Mouse (Mus musculus) kidney, embryonic 16.5 days (tissue): Measurements from ENCODE around the gene Arhgef40. TPM values are rescaled to one million over a fixed set of nuclear protein-coding genes. Genes with fewer than 3 reads are reported as not detected.

Experiments
- ATAC-seq: fragments of 200-750 bp; cut with Nextera tagmentation; 2 replicates; pipeline ENCODE4 v1.8.0; 2017; ENCODE audit warnings: moderate TSS enrichment; ENCODE audit not compliant: low FRiP score, low TSS enrichment
- H3K27ac ChIP-seq: fragments of 300-500 bp; sonication (generic); 2 replicates; pipeline ENCODE4 v1.5.1; 2014; ENCODE audit warnings: low read length
- H3K27me3 ChIP-seq: fragments of 300-500 bp; sonication (generic); 2 replicates; pipeline ENCODE4 v1.6.1; 2014; ENCODE audit warnings: low read length, control low read depth, mixed read lengths; ENCODE audit not compliant: insufficient read depth
- H3K36me3 ChIP-seq: fragments of 300-500 bp; sonication (generic); 2 replicates; pipeline ENCODE4 v1.6.1; 2014; ENCODE audit warnings: low read length, control low read depth, mixed read lengths; ENCODE audit not compliant: insufficient read depth
- H3K4me1 ChIP-seq: fragments of 300-500 bp; sonication (generic); 2 replicates; pipeline ENCODE4 v1.6.1; 2014; ENCODE audit warnings: low read length, control low read depth, mixed read lengths; ENCODE audit not compliant: insufficient read depth
- H3K4me2 ChIP-seq: fragments of 300-500 bp; sonication (generic); replicated peaks from 2 replicates; pipeline ENCODE4 v1.6.1; 2014; ENCODE audit warnings: low read depth, low read length
- H3K4me3 ChIP-seq: fragments of 300-500 bp; sonication (generic); 2 replicates; pipeline ENCODE4 v1.5.1; 2014; ENCODE audit warnings: mild to moderate bottlenecking, low read length
- H3K9ac ChIP-seq: fragments of 300-500 bp; sonication (generic); replicated peaks from 2 replicates; pipeline ENCODE4 v1.6.1; 2014; ENCODE audit warnings: low read length
- H3K9me3 ChIP-seq: fragments of 300-500 bp; sonication (generic); 2 replicates; pipeline ENCODE4 v1.6.1; 2016; ENCODE audit warnings: low read length, control low read depth
- WGBS: fragments of 180-500 bp; shearing (Covaris S2); extraction: QIAGEN DNeasy Blood & Tissue Kit; methylation state at CpG from one replicate; pipeline ENCODE4 v1.1.7; 2014; 5-methylcytosine and 5-hydroxymethylcytosine counted together
- polyA plus RNA-seq: library from polyadenylated mRNA; unstranded; fragments of >200 nt; fragmentation: Nextera tagmentation; extraction: Ambion mirVana; gene quantifications from 2 replicates; pipeline ENCODE4 v1.2.1, GENCODE M21; 2015

Gene Arhgef40
- polyA plus RNA-seq, 1 experiment from 2014 or later: 92.1 TPM

DNA sequence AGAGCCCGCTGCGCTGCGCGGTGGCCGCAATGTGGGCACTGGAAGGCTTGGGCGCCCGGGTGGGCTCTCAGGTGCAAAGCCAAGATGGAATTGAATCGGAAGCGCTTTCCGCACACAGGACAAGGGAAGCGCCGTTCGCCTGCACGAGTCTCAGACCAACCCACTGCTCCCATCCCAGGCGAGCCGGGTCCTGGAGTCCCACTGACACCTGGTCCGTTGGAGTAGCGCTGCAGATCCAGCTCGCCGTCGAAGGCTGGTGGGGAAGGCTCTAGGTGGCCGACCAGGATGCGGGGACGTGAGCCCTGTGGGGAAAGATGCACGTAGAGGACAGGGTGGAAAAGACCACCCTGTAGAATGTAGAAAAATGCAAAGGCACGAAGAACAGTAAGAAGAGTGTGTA lies 24.8 kb downstream of the Arhgef40 start:
- Histone ChIP-seq H3K4me1 (peaks cover 55% of the 10 kb centered on the region), H3K9me3 (no peaks in the 10 kb centered on the region), H3K4me3 (peak overlapping the region; percentile 10; the same call in 1 of the 2 replicates), H3K4me2 (peak overlapping the region; percentile 29), H3K27ac (0 out of 2 replicates have a peak overlapping the region, but pooled peaks have one; percentile 17), H3K9ac (0 out of 2 replicates have a peak overlapping the region, but pooled peaks have one; percentile 14), H3K36me3 (peaks cover 40% of the 10 kb centered on the region), H3K27me3 (no peaks in the 10 kb centered on the region)
- no peak for ATAC-seq
- 60% methylated on average over 26 of the region's 26 CpGs for WGBS

DNA sequence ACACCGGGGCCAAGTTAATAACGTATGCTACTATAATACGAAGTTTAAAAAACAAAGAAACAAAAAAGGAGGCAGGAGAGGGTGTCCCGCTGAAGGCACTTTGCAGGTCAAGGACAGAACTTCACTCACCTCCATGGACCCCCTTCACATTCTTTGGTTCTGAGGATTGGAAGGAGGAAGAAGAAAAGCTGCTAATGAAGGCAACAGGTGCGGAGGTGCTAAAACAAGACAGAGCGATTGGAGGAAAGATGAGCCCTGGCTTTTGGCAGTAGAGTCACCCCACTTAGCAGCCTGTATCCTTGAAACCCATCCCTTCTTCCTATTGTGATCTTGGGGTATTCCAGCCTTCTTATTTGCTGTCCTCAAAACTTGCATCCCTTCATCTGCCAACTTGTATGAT lies 25.3 kb downstream of the Arhgef40 start:
- Histone ChIP-seq H3K9me3 (no peaks in the 10 kb centered on the region), H3K9ac (no peak overlapping the region), H3K4me3 (peak overlapping the region; percentile 14), H3K36me3 (peaks cover 38% of the 10 kb centered on the region), H3K27ac (peak overlapping the region; percentile 72), H3K4me1 (peaks cover 55% of the 10 kb centered on the region), H3K27me3 (no peaks in the 10 kb centered on the region), H3K4me2 (peak overlapping the region; percentile 37)
- no peak for ATAC-seq
- 65% methylated on average over 6 of the region's 6 CpGs for WGBS

DNA sequence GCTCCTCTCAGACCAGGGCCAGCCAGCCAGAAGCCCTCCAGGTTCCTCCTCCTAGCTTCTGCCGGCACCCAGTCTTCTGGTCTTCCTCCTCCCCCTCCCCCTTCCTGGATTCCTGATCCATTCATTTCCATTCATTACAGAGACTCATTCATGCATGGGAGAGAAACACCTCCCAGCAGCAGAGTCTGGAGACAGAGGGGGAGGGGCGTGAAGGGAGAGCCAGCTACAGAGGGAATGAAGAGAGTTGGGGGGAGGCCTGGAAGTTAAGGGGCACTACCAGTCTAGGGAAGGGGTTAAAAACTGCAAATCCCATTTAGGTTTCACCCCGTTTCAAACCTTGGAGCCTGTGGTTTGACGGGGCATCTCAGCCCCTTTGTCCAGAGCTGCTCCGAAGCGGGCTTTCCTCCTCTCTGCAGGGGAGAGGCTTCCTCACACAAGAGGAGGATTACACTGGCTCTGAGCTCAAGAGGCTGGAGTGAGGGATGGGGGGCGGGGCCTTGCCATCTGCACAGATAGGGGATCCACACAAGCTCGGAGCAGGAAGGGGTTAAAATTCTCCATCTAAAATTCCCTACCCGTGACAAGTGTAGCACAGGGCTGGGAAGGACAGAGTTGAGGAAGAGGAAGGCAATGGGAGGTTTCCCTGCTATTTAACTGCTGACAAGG lies 26.1 kb downstream of the Arhgef40 start:
- Histone ChIP-seq H3K27me3 (no peaks in the 10 kb centered on the region), H3K4me2 (peak overlapping the region; percentile 37), H3K9ac (peak overlapping the region; percentile 1), H3K36me3 (peaks cover 31% of the 10 kb centered on the region), H3K4me1 (peaks cover 61% of the 10 kb centered on the region), H3K4me3 (peak overlapping the region; percentile 14), H3K27ac (peak overlapping the region; percentile 72), H3K9me3 (no peaks in the 10 kb centered on the region)
- peak; percentile 72 for ATAC-seq
- 2% methylated on average over 9 of the region's 9 CpGs for WGBS

DNA sequence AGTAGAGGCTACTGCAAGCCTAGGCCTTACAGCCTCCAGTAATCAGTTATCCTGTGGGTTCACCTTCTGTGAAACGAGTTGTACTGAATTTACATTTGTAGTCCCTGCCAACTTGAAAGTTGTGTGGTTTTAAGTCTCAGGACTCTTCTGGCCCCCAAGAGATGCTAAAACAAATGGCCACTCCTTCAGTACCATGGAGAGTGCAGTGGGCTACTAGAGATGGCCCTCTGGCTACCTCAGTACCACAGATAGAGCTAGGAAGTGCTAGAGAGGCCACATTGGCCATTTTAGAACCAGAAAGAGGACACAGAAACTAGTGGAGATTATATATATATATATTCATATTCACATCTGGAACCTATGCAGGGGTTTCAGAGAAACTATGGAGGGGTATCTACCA lies 27.2 kb downstream of the Arhgef40 start:
- 59% methylated on average over 1 of the region's 1 CpGs for WGBS
- no peaks in the 10 kb centered on the region for H3K9me3 ChIP-seq
- H3K4me2 ChIP-seq: no peak overlapping the region
- H3K36me3 ChIP-seq: peaks cover 22% of the 10 kb centered on the region
- ATAC-seq: no peak
- peak overlapping the region; percentile 72 for H3K27ac ChIP-seq
- peaks cover 64% of the 10 kb centered on the region for H3K4me1 ChIP-seq
- H3K9ac ChIP-seq: no peak overlapping the region
- H3K27me3 ChIP-seq: no peaks in the 10 kb centered on the region
- no peak overlapping the region for H3K4me3 ChIP-seq

DNA sequence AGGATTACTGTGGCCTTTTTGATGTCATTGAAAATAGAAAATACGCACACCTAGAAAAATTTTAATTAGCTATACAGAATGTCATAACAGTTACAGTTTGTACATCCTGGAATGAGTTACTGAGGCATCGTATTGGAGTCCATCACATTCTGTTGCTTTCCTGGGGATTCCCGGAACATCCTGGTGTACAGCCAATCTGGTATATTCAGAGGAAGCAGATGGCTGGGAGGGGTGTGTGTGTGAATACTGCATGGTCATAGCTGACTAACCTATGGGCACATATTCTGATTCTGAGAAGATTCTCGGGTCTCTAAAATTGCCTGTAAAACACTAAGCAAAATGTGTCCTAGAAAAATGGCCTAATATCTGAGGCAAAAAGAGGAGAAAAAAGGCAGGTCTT lies 27.6 kb downstream of the Arhgef40 start:
- Histone ChIP-seq H3K4me2 (no peak overlapping the region), H3K4me3 (no peak overlapping the region), H3K9ac (no peak overlapping the region; the same call in 1 of the 2 replicates), H3K36me3 (peaks cover 18% of the 10 kb centered on the region), H3K4me1 (peaks cover 68% of the 10 kb centered on the region), H3K27ac (no peak overlapping the region), H3K27me3 (no peaks in the 10 kb centered on the region), H3K9me3 (no peaks in the 10 kb centered on the region)
- 75% methylated on average over 4 of the region's 4 CpGs for WGBS
- ATAC-seq: no peak

DNA sequence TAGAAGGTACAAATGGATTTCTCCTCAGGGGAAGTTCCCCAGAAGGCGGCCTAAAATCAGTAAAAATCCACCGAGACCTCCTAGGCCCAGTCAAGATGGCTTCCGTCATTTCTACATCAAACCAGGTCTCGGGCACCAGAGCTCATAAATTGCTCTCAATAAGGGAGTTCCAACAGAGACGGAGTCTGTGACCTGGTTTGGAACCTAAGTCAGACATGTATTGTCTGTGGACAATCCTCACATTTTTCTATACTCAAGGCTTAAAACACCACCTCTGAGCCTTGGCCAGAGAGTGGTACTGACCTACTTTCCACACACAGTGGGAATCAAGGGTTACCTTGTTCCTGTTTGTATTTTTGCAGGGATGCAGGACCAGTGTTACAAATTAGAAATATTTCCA lies 28.0 kb downstream of the Arhgef40 start:
- peaks cover 14% of the 10 kb centered on the region for H3K36me3 ChIP-seq
- H3K27me3 ChIP-seq: no peaks in the 10 kb centered on the region
- no peak overlapping the region; the same call in 1 of the 2 replicates for H3K4me2 ChIP-seq
- H3K4me1 ChIP-seq: peaks cover 73% of the 10 kb centered on the region
- no peak for ATAC-seq
- H3K9ac ChIP-seq: no peak overlapping the region; the same call in 1 of the 2 replicates
- no peaks in the 10 kb centered on the region for H3K9me3 ChIP-seq
- H3K27ac ChIP-seq: peak overlapping the region; percentile 96
- no peak overlapping the region for H3K4me3 ChIP-seq
- WGBS: 67% methylated on average over 5 of the region's 5 CpGs

DNA sequence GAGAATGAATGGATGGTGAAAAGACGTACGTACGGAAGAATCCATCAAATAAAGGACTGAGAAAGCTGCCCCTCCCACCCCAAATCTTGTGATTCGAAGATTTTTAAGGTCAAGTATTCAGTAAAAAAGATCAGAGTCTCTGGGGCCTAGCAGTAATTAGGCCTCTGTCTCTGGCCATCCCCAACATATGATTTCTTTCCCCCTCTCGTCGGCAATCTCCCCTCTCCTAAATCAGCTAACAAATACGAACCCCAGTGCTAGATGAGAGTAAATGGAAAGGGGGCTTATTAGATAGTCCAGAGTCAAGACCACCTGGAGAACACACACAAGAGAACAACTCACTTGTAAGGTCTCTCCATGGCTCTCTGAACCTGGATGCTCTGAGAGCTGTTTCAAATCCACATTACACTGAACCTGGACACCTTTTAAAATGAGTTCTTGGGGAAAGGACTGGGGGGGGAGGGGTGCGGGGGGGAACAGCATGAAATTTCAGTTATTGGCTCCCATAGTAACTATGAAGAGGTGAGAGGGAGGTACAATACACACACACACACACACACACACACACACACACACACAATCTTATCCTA lies 28.6 kb downstream of the Arhgef40 start:
- Histone ChIP-seq H3K27me3 (no peaks in the 10 kb centered on the region), H3K9me3 (no peaks in the 10 kb centered on the region), H3K27ac (peak overlapping the region; percentile 96), H3K36me3 (peaks cover 12% of the 10 kb centered on the region), H3K4me2 (peak overlapping the region; percentile 87), H3K4me1 (peaks cover 78% of the 10 kb centered on the region), H3K4me3 (peak overlapping the region; percentile 69), H3K9ac (peak overlapping the region; percentile 89)
- 54% methylated on average over 8 of the region's 8 CpGs for WGBS
- no peak for ATAC-seq

DNA sequence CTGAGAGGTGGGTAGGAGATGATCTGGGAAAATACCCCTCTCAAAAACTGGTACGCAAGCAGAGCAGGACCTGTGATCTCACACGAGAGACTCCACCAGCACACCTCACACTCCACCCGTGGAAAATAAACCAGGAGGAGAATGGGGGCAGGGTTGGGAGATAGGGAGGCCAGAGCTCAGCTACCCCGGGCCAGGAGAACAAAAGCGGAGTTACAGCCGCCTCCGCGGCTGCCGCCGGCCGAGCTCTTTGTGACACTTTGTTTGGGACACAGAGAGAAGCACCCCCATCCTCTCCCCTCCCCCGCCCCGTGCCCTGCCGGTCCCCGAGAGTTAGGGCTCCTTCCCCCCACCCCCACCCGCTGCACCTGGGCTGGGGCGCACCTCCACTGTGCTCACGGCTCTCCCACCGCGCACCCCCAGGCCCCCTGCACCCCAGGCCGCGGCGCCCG lies 29.3 kb downstream of the Arhgef40 start:
- H3K4me1 ChIP-seq: peaks cover 79% of the 10 kb centered on the region
- ATAC-seq: peak; percentile 7; the same call in 1 of the 2 replicates

DNA sequence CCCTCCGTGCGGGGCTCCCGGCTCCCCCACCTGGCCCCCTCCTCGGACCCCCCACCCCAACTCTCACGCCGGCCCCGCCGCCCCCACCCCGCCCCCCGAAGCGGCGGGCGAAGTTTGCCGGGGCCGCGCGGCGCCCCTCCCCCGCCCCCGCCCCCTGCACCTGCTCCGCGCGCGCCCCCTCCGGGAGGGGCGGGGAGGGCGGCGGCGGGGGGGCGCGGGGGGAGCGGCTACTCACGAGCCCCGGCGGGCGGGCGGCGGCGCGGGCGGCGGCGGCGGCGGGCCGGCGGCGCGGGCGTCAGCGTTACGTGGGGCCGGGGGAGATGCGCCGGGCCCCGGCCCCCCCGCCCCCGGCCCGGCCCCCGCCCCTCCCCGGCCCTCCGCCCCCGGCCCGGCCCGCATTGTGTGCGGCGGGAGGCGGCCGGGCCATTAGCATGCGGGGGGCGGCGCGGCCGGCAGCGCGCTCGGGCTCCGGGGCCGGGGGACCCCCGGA lies 29.8 kb downstream of the Arhgef40 start:
- H3K27ac ChIP-seq: peak overlapping the region; percentile 96
- ATAC-seq: peak; percentile 6; the same call in 1 of the 2 replicates
- peak overlapping the region; percentile 89 for H3K9ac ChIP-seq
- H3K4me3 ChIP-seq: peak overlapping the region; percentile 69
- 2% methylated on average over 11 of the region's 80 CpGs for WGBS
- H3K4me1 ChIP-seq: peaks cover 79% of the 10 kb centered on the region
- H3K9me3 ChIP-seq: no peaks in the 10 kb centered on the region
- H3K36me3 ChIP-seq: peaks cover 2% of the 10 kb centered on the region; the same call in 1 of the 2 replicates
- H3K27me3 ChIP-seq: no peaks in the 10 kb centered on the region
- peak overlapping the region; percentile 87 for H3K4me2 ChIP-seq

More for the DNA sequence above, 29.3 kb downstream of the Arhgef40 start:
- H3K9me3 ChIP-seq: no peaks in the 10 kb centered on the region
- no peaks in the 10 kb centered on the region for H3K27me3 ChIP-seq
- H3K9ac ChIP-seq: peak overlapping the region; percentile 89
- under 1% methylated on average over 24 of the region's 24 CpGs for WGBS
- H3K4me2 ChIP-seq: peak overlapping the region; percentile 87
- H3K36me3 ChIP-seq: peaks cover 5% of the 10 kb centered on the region
- H3K4me3 ChIP-seq: peak overlapping the region; percentile 69
- H3K27ac ChIP-seq: peak overlapping the region; percentile 96
